Mouse (Mus musculus) cerebellum, adult 9-10 months (tissue): Measurements from ENCODE around the gene Th.

Source experiments
- DNase-seq: peaks from one replicate; pipeline ENCODE4 v3.0.0; 2022

Gene Th

GRCm38 (mm10) chr7:142899872-142900271, 31.1 kb downstream of the Th start:
- DNase-seq, result no peak

GRCm38 (mm10) chr7:142897471-142897870, 33.5 kb downstream of the Th start:
- no peak for DNase-seq

GRCm38 (mm10) chr7:142895901-142896665, 34.8 kb downstream of the Th start:
- no peak for DNase-seq

GRCm38 (mm10) chr7:142895223-142895840, 35.6 kb downstream of the Th start:
- DNase-seq, result no peak

GRCm38 (mm10) chr7:142894669-142895068, 36.3 kb downstream of the Th start:
- DNase-seq, result peak; percentile 72

GRCm38 (mm10) chr7:142893721-142894639, 36.9 kb downstream of the Th start:
- DNase-seq, result no peak

- no peak for DNase-seq
Observed at GRCm38 (mm10) chr7:142893296-142893695, 37.6 kb downstream of the Th start.

- no peak for DNase-seq
Observed at GRCm38 (mm10) chr7:142869419-142870163, 61.3 kb downstream of the Th start.

- peak; percentile 1 for DNase-seq
Observed at GRCm38 (mm10) chr7:142850681-142851080, 80.2 kb downstream of the Th start.
